Mouse (Mus musculus) bone marrow macrophage, adult 2 months (primary cell): ENCODE results near the gene Hps6.

Experiments
- CTCF ChIP-seq: IDR thresholded peaks from 2 replicates; pipeline ENCODE4 v1.5.1; 2012; ENCODE audit warnings: low read depth, mild to moderate bottlenecking, low read length, moderate library complexity
- POLR2A ChIP-seq: IDR thresholded peaks from 2 replicates; pipeline ENCODE4 v1.6.1; 2012; ENCODE audit warnings: mild to moderate bottlenecking, low read depth, low read length, borderline replicate concordance

- TF ChIP-seq POLR2A (no peak), CTCF (no peak)
Observed at GRCm38 (mm10) chr19:46030196-46030983, 27.1 kb downstream of the Hps6 start.
